Mouse (Mus musculus) forebrain, embryonic 16.5 days (tissue): ENCODE measurements around the gene Flot1. TPM values are rescaled to one million over a fixed set of nuclear protein-coding genes. Genes with fewer than 3 reads are reported as not detected.

ENCODE experiments used
- ATAC-seq: fragments of 200-750 bp; cut with Nextera tagmentation; 2 replicates; pipeline ENCODE4 v1.8.0; 2017; ENCODE audit warnings: mild to moderate bottlenecking, moderate library complexity
- H3K27ac ChIP-seq: fragments of 300-500 bp; sonication (generic); 2 replicates; pipeline ENCODE4 v1.5.1; 2014; ENCODE audit warnings: low read length, control low read depth
- H3K27me3 ChIP-seq: fragments of 300-500 bp; sonication (generic); replicated peaks from 2 replicates; pipeline ENCODE4 v1.6.1; 2014; ENCODE audit warnings: low read length; ENCODE audit not compliant: control insufficient read depth, insufficient read depth
- H3K36me3 ChIP-seq: fragments of 300-500 bp; sonication (generic); 2 replicates; pipeline ENCODE4 v1.6.1; 2014; ENCODE audit not compliant: control insufficient read depth, insufficient read depth
- H3K4me1 ChIP-seq: fragments of 300-500 bp; sonication (generic); replicated peaks from 2 replicates; pipeline ENCODE4 v1.6.1; 2014; ENCODE audit warnings: low read length; ENCODE audit not compliant: control insufficient read depth, insufficient read depth
- H3K4me2 ChIP-seq: fragments of 300-500 bp; sonication (generic); 2 replicates; pipeline ENCODE4 v1.6.1; 2014; ENCODE audit warnings: mild to moderate bottlenecking, low read length, control low read depth
- H3K4me3 ChIP-seq: fragments of 300-500 bp; sonication (generic); replicated peaks from 2 replicates; pipeline ENCODE4 v1.5.1; 2014; ENCODE audit warnings: mild to moderate bottlenecking, low read length, control low read depth
- H3K9ac ChIP-seq: fragments of 300-500 bp; sonication (generic); replicated peaks from 2 replicates; pipeline ENCODE4 v1.6.1; 2014; ENCODE audit warnings: low read depth, low read length, control low read depth
- H3K9me3 ChIP-seq: fragments of 300-500 bp; sonication (generic); 2 replicates; pipeline ENCODE4 v1.6.1; 2016; ENCODE audit warnings: low read length; ENCODE audit not compliant: control insufficient read depth
- WGBS: fragments of 180-500 bp; shearing (Covaris S2); extraction: QIAGEN DNeasy Blood & Tissue Kit; methylation state at CpG from one replicate; pipeline ENCODE4 v1.1.7; 2014; 5-methylcytosine and 5-hydroxymethylcytosine counted together
- polyA plus RNA-seq: library from polyadenylated mRNA; unstranded; fragments of >200 nt; fragmentation: Nextera tagmentation; extraction: Ambion mirVana; gene quantifications from 2 replicates; pipeline ENCODE4 v1.2.1, GENCODE M21; 2015

Flot1 gene
- polyA plus RNA-seq, 1 experiment from 2014 or later, result 89.3 TPM

DNA sequence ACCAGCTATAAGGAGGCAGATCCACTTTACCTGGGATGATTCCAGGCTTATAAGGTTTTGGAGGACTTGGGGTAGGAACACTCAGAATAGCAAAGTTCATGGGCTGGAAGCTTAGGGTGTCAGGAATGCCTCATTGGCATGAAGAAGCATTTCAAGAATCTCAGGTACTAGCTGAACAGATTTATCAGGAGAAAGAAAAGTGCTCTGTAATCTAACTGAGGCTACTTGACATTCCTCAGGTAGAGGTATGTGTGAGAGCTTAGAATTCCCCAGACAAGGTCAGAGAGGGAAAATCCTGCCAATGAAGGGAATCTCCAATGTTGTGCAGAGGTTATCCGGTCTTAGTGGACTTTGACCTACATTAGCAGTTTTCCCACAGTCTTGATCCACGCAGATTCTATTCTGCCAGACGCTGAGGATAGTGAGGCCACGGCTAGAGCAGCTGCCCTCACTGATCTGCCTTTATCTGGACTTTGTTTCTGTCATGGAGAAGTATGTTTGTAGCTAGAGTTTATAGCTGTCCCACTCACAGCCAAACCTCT lies 19.1 kb upstream of the Flot1 start:
- Histone ChIP-seq H3K27ac (no peak overlapping the region), H3K4me1 (no peaks in the 10 kb centered on the region), H3K9ac (no peak overlapping the region), H3K4me3 (no peak overlapping the region), H3K9me3 (no peaks in the 10 kb centered on the region), H3K27me3 (no peaks in the 10 kb centered on the region), H3K36me3 (no peaks in the 10 kb centered on the region), H3K4me2 (no peak overlapping the region)
- WGBS, result 87% methylated on average over 4 of the region's 4 CpGs
- ATAC-seq, result no peak

DNA sequence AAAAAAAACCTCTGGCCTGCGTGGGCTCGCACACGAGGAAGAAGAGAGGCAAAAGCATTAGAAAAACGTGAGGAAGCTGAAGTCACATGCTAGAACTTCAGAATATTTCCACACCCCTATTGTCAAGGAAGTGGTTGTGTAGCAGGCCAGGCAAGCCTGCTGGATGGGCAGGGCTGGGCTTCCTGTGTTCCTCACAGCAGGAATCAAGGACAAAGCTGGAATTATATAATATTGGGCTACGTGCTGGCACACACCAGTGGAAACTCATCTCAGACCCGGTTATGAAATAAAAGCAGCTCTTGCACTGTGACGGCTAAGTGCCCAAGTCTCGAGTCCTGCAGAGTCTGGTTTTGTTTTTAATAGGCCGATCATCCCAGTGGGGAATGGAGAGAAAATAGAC lies 15.0 kb upstream of the Flot1 start:
- Histone ChIP-seq H3K27me3 (no peaks in the 10 kb centered on the region), H3K27ac (no peak overlapping the region), H3K9me3 (no peaks in the 10 kb centered on the region), H3K4me1 (peaks cover 1% of the 10 kb centered on the region; the same call in 1 of the 2 replicates), H3K4me2 (no peak overlapping the region), H3K9ac (no peak overlapping the region; the same call in 1 of the 2 replicates), H3K36me3 (no peaks in the 10 kb centered on the region), H3K4me3 (no peak overlapping the region)
- ATAC-seq, result no peak
- 72% methylated on average over 9 of the region's 9 CpGs for WGBS

DNA sequence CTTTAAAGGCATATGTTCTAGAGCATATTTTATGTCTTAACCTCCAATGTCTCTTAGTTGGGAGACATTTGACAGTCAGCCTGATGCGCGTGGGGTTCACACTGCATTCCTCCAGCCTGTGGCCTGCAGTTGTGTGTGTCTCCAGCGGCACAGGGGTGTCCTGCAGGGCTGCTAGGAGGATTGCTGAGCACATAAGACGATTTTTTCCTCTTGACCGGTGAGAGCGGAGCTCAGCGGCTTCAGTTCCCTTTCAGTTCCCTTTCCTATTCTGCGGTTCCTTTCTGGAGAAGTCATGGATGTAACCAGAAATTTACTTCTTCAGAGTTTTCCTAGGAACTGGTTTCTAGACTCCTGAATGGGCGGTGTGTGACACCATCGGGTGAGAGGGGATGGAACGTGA lies 13.6 kb upstream of the Flot1 start:
- Histone ChIP-seq H3K9ac (no peak overlapping the region), H3K36me3 (no peaks in the 10 kb centered on the region), H3K27ac (no peak overlapping the region), H3K4me3 (no peak overlapping the region), H3K9me3 (no peaks in the 10 kb centered on the region), H3K4me2 (no peak overlapping the region), H3K4me1 (peaks cover 6% of the 10 kb centered on the region; the same call in 1 of the 2 replicates), H3K27me3 (no peaks in the 10 kb centered on the region)
- WGBS, result 88% methylated on average over 11 of the region's 11 CpGs
- no peak for ATAC-seq

DNA sequence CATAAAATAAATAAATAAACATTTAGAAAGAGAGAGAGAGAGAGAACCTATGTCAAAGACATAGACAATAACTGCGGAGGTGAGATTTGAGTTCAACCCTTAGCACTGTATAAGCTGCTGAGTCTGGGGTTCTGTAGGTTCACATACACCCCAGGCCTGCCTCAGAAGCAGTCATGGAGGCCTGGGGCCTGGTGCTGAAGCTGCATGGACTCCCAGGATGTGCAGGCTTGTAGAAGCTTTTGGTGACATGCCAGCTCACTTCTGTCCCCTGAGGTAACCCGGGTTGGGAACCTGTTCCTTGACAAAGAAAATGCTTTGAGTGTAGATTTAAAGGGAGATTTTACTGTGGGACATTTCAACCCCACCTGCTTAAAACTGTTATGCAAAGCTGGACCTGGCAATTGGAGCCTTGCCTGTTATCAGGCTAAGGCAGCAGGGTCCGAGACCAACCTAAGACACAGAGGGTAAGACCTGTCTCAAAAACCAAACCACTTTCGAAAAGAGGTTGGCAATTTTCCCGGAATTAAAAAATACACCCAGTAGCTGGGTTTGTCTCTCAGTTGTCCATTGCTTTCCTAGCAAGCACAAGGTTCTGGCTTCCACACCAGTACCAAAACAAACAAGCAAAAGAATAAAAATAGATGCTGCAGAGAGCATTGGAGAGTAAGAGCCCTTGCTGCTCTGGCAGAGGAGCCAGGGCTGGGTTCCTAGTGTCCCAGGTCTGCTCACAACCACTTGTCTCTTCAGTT lies 12.0 kb upstream of the Flot1 start:
- Histone ChIP-seq H3K9me3 (no peaks in the 10 kb centered on the region), H3K4me3 (no peak overlapping the region), H3K36me3 (no peaks in the 10 kb centered on the region), H3K4me1 (peaks cover 6% of the 10 kb centered on the region; the same call in 1 of the 2 replicates), H3K4me2 (no peak overlapping the region), H3K27ac (no peak overlapping the region), H3K27me3 (no peaks in the 10 kb centered on the region), H3K9ac (no peak overlapping the region)
- WGBS, result 68% methylated on average over 5 of the region's 5 CpGs
- ATAC-seq, result no peak

DNA sequence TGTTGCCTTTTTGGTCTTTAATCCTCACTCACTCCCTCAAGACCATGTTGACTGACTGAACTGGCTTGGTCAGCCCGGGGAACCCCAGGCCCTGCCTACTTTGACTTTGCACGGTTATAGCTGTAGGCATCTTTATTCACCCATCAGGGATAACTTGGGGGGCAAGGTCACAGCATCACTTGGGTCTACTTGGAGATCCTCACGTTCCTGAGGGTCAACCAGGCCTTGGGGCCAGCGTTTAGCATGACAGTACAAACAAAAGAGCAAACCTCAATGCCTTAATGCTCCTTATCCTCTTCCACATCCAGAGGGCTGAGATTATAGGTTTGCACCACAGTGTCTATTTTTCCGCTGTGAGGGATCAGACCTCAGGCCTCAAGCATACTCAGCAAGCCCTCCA lies 10.7 kb upstream of the Flot1 start:
- H3K36me3 ChIP-seq, result no peaks in the 10 kb centered on the region
- no peaks in the 10 kb centered on the region for H3K9me3 ChIP-seq
- 80% methylated on average over 5 of the region's 5 CpGs for WGBS
- H3K4me1 ChIP-seq, result peaks cover 6% of the 10 kb centered on the region; the same call in 1 of the 2 replicates
- H3K27me3 ChIP-seq, result no peaks in the 10 kb centered on the region
- no peak overlapping the region for H3K4me2 ChIP-seq
- no peak overlapping the region for H3K27ac ChIP-seq
- no peak overlapping the region for H3K4me3 ChIP-seq
- no peak overlapping the region for H3K9ac ChIP-seq
- ATAC-seq, result no peak

DNA sequence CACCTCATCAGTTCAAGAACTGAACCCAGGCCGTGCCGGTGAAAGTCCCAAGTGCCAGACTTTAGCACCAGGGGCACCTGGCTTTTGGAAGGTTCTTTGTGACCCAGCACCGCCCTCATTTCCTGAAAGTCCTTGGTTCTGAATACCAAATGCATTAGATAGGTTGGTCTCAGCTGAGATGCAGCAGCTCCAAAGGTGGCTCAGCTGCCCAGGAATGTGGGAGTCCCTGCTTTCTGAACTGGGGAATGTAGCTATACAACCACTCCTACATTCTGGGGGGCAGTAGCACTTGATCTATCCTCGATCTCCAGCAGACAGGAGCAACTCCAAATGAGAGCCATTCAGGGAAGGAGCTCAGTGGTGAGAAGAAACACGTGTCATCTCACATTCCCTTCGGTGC lies 10.3 kb upstream of the Flot1 start:
- Histone ChIP-seq H3K9ac (no peak overlapping the region), H3K27ac (no peak overlapping the region), H3K4me1 (peaks cover 6% of the 10 kb centered on the region; the same call in 1 of the 2 replicates), H3K9me3 (no peaks in the 10 kb centered on the region), H3K27me3 (no peaks in the 10 kb centered on the region), H3K36me3 (no peaks in the 10 kb centered on the region), H3K4me3 (no peak overlapping the region), H3K4me2 (no peak overlapping the region)
- 68% methylated on average over 6 of the region's 6 CpGs for WGBS
- ATAC-seq, result no peak

DNA sequence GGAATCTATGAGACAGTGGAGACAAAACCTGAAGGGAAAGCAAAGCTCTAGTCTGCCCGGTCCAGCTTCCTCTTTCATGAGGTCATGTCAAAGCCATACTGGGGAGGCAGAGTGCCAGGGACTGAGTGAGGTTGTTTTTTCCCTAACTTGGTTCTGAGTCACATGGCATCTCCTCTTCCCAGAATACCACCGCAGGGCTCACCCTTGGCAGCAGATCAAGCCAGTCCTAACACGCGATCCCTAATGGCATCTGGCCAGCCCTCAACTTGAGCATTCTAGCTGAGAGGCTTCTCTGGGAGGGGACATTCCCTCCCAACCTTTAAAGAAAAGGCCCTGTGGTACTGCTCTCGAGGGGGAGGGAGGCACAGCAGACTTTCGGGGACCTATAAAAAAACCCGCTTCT lies 9.8 kb upstream of the Flot1 start:
- WGBS, result 17% methylated on average over 7 of the region's 7 CpGs
- no peak overlapping the region for H3K9ac ChIP-seq
- no peak overlapping the region for H3K27ac ChIP-seq
- H3K27me3 ChIP-seq, result no peaks in the 10 kb centered on the region
- H3K4me1 ChIP-seq, result peaks cover 6% of the 10 kb centered on the region; the same call in 1 of the 2 replicates
- H3K4me3 ChIP-seq, result no peak overlapping the region
- no peaks in the 10 kb centered on the region for H3K9me3 ChIP-seq
- 0 out of 2 replicates have a peak, but pooled peaks have one; percentile 50 for ATAC-seq
- no peaks in the 10 kb centered on the region for H3K36me3 ChIP-seq
- H3K4me2 ChIP-seq, result no peak overlapping the region

DNA sequence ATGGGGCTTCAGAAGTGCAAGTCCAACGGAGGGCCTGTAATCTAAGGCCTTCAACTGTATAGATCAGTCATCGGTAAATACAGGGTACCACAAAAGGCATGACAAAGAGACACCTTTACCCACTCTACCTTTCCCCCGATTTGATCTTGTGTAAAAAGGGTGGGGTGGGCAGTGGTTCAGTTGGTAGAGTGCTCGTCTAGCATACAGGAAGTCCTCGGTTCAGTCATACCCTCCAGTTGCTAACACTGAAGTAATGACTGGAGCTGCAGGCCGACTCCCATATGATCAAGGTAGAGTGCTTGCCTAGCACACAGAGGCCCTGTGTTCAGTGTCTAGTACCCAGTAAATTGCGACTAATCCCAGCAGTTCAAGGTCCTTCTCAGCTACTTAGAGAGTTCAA lies 9.4 kb upstream of the Flot1 start:
- no peak for ATAC-seq

DNA sequence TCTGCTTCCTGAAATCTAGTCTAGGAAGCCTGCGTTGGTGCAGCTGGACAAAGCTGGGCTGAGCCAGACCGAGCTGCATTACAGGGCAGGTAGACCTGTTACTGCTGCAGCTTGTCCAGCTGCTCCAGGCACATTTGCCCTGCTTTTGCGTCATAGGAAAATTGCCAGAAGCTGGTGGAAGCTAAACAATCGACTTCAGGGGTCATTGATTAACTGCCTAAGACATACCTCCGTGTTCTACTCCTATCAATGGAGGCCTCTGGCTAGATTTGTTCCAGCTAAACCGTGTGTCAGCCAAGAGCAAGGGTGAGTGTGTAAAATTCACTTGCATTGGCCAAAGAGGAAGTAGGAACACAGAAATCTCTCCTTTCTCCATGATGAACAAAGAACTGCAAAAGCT lies 8.4 kb upstream of the Flot1 start:
- Histone ChIP-seq H3K4me2 (no peak overlapping the region), H3K36me3 (no peaks in the 10 kb centered on the region), H3K4me1 (peaks cover 6% of the 10 kb centered on the region; the same call in 1 of the 2 replicates), H3K4me3 (no peak overlapping the region), H3K27ac (no peak overlapping the region), H3K9ac (no peak overlapping the region), H3K9me3 (no peaks in the 10 kb centered on the region), H3K27me3 (peaks cover 5% of the 10 kb centered on the region; the same call in 1 of the 2 replicates)
- 68% methylated on average over 6 of the region's 6 CpGs for WGBS
- no peak for ATAC-seq

More for the DNA sequence above, 9.4 kb upstream of the Flot1 start:
- Histone ChIP-seq H3K4me2 (no peak overlapping the region), H3K9ac (no peak overlapping the region), H3K4me3 (no peak overlapping the region), H3K27me3 (no peaks in the 10 kb centered on the region), H3K27ac (no peak overlapping the region), H3K4me1 (peaks cover 6% of the 10 kb centered on the region; the same call in 1 of the 2 replicates), H3K36me3 (no peaks in the 10 kb centered on the region), H3K9me3 (no peaks in the 10 kb centered on the region)
- 65% methylated on average over 7 of the region's 7 CpGs for WGBS
